Mouse (Mus musculus): ENCODE data around the gene Mtx3.

- TF ChIP-seq POLR2A (IDR thresholded peaks at IDR 0.05; ENCODE audit: insufficient read depth, low read depth, low read length): no peak
- no peak for TF ChIP-seq CTCF (IDR thresholded peaks at IDR 0.05)
Measured at GRCm38 (mm10) chr13:92858808-92859207, 14.2 kb downstream of the Mtx3 start.

All from heart, adult 2 months (tissue).